Mouse (Mus musculus): Measurements from ENCODE around the gene Dag1. TPM values are rescaled to one million over a fixed set of nuclear protein-coding genes. Genes with fewer than 3 reads are reported as not detected.
"Not testable (repeated sequence)": the region's sequence is repeated elsewhere in the genome, so short reads cannot be mapped to it uniquely, and the experiment has no call there.

The Dag1 gene
- polyA plus RNA-seq, 1 experiment from 2014 or later: 52.7 TPM

DNA sequence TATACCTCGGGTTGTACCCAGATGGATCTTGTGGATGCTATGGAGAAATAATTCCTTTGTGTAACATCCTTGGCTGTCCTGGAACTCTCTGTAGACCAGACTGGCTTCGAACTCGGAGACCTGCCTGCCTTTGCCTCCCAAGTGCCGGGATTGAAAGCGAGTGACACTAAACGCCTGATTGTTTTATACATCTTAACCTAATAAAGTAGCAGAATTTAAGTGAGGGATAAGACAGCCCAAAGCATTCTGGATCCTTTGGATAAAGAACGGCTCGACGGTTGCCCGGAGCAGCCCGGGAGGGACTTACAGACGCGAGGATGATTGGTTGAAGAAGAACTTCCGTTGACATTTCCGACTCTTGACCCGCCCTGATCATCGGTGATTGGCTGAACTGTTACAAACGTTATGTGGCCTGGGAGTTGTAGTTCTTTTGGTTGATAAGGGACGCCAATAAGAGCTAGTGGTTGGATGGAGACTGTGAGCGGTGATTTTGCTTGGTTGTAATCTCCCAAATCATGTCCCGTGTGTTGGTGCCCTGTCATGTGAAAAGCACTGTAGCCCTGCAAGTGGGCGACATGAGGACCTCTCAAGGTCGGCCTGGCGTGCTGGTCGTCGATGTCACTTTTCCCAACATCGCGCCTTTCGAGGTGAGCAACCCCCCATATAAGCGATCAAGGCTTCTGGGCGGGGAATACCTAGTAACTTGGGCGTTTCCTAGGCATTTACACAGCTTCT lies 26.4 kb upstream of the Dag1 start, which contains the start of gene Nicn1:
Gene Nicn1, plus strand, starts transcription at position 414 of the 735 bp plus-strand sequence.
- peak; percentile 97 for ATAC-seq (ENCODE audit: low FRiP score, low TSS enrichment)

DNA sequence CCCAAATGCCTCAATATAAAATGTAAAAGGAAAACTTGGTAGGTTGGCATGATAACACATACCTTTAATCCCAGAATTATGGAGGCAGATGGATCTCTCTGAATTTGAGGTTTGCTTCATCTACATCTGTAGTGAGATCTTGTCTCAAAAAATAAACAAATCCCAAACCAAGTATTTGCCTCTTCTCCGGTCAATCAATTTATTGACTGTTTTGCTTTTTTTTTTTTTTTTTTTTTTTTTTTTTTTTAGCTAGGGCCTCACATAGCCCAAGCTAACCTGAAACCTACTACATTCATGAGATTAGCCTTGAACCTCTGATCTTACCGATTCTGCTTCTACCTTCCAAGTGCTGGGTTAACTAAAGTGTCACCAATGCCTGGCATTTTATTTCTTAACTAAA lies 25.6 kb upstream of the Dag1 start:
- Histone ChIP-seq H3K27me3 (ENCODE audit: control insufficient read depth, insufficient read depth, low read length) (no peaks in the 10 kb centered on the region), H3K9me3 (ENCODE audit: control insufficient read depth, low read length) (no peaks in the 10 kb centered on the region), H3K4me2 (replicated peaks; ENCODE audit: low read depth) (no peak overlapping the region), H3K27ac (replicated peaks) (no peak overlapping the region), H3K4me1 (replicated peaks; ENCODE audit: control insufficient read depth, insufficient read depth) (no peaks in the 10 kb centered on the region; the same call in 1 of the 2 replicates), H3K4me3 (ENCODE audit: low read depth, low read length) (no peak overlapping the region), H3K9ac (ENCODE audit: low read length) (no peak overlapping the region), H3K36me3 (ENCODE audit: control insufficient read depth, insufficient read depth, low read length) (no peaks in the 10 kb centered on the region)
- 51% methylated on average over 2 of the region's 2 CpGs for WGBS
- TF ChIP-seq EP300 (optimal IDR thresholded peaks at IDR 0.05): no peak
- no peak for TF ChIP-seq CTCF (IDR thresholded peaks at IDR 0.05; ENCODE audit: low read depth)
- ATAC-seq (ENCODE audit: low FRiP score, low TSS enrichment): no peak
- no peak for DNase-seq (ENCODE audit: low spot score)

More for the DNA sequence above, 26.4 kb upstream of the Dag1 start, which contains the start of gene Nicn1:
- Histone ChIP-seq H3K27ac (replicated peaks) (peak within 1 kb of the TSS; percentile 78), H3K4me1 (replicated peaks; ENCODE audit: control insufficient read depth, insufficient read depth) (no peaks in the 10 kb centered on the region; the same call in 1 of the 2 replicates), H3K4me3 (ENCODE audit: low read depth, low read length) (peak within 1 kb of the TSS; percentile 53), H3K4me2 (replicated peaks; ENCODE audit: low read depth) (peak within 1 kb of the TSS; percentile 58), H3K9ac (ENCODE audit: low read length) (peak within 1 kb of the TSS; percentile 54), H3K36me3 (ENCODE audit: control insufficient read depth, insufficient read depth, low read length) (no peaks in the 10 kb centered on the region), H3K9me3 (ENCODE audit: control insufficient read depth, low read length) (no peaks in the 10 kb centered on the region), H3K27me3 (ENCODE audit: control insufficient read depth, insufficient read depth, low read length) (no peaks in the 10 kb centered on the region)
- no peak for TF ChIP-seq EP300 (optimal IDR thresholded peaks at IDR 0.05)
- TF ChIP-seq CTCF (IDR thresholded peaks at IDR 0.05; ENCODE audit: low read depth): no peak
- WGBS: under 1% methylated on average over 32 of the region's 32 CpGs
- peak; percentile 92 for DNase-seq (ENCODE audit: low spot score)

DNA sequence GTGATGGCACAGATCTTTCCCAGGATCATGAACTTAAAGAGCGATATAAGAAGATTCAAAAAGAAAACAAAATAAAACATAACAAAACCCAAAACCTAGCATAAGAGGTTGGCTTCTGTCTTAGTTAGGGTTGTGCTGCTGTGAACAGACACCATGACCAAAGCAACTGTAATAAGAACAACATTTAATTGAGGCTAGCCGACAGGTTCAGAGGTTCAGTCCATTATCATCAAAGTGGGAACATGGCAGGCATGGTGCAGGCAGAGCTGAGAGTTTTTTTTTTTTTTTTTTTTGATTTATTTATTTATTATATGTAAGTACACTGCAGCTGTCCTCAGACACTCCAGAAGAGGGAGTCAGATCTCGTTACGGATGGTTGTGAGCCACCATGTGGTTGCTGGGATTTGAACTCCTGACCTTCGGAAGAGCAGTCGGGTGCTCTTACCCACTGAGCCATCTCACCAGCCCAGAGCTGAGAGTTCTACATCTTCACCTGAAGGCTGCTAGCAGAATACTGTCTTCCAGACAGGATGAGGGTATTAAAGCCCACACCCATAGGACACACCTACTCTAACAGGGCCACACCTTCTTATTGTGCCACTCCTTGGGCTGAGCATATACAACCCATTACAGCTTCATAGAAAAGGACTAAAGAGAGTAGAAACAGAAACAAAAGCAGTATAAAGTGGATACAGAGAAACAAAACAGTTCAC lies 23.9 kb upstream of the Dag1 start:
- not testable (repeated sequence) for H3K36me3 ChIP-seq (ENCODE audit: control insufficient read depth, insufficient read depth, low read length); H3K9me3 ChIP-seq (ENCODE audit: control insufficient read depth, low read length); H3K27ac ChIP-seq (replicated peaks); H3K4me2 ChIP-seq (replicated peaks; ENCODE audit: low read depth); H3K4me1 ChIP-seq (replicated peaks; ENCODE audit: control insufficient read depth, insufficient read depth); ATAC-seq (ENCODE audit: low FRiP score, low TSS enrichment); DNase-seq (ENCODE audit: low spot score); H3K27me3 ChIP-seq (ENCODE audit: control insufficient read depth, insufficient read depth, low read length); H3K9ac ChIP-seq (ENCODE audit: low read length); H3K4me3 ChIP-seq (ENCODE audit: low read depth, low read length)
- 86% methylated on average over 5 of the region's 6 CpGs for WGBS

DNA sequence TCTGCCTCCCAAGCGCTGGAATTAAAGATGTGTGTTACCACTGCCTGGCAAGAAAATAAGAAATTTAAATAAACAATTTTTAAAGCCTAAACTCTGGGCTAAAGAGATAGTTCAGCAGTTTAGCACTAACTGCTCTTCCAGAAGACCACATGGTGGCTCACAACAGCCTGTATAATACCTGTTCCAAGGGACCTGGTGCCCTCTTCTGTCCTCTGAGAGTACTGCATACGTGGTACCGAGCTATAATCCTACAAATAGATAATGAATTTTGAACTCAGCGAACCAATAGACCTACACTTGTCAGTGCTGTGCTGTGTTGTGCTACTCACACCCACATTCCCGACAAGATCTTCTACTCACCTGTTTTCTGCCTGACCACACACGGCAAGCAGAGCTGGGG lies 20.7 kb upstream of the Dag1 start:
- Histone ChIP-seq H3K27me3 (ENCODE audit: control insufficient read depth, insufficient read depth, low read length) (no peaks in the 10 kb centered on the region), H3K27ac (replicated peaks) (no peak overlapping the region), H3K4me3 (ENCODE audit: low read depth, low read length) (no peak overlapping the region), H3K4me1 (replicated peaks; ENCODE audit: control insufficient read depth, insufficient read depth) (no peaks in the 10 kb centered on the region), H3K9me3 (ENCODE audit: control insufficient read depth, low read length) (no peaks in the 10 kb centered on the region), H3K36me3 (ENCODE audit: control insufficient read depth, insufficient read depth, low read length) (no peaks in the 10 kb centered on the region), H3K4me2 (replicated peaks; ENCODE audit: low read depth) (no peak overlapping the region), H3K9ac (ENCODE audit: low read length) (no peak overlapping the region)
- ATAC-seq (ENCODE audit: low FRiP score, low TSS enrichment): peak; percentile 83
- no peak for TF ChIP-seq EP300 (optimal IDR thresholded peaks at IDR 0.05)
- TF ChIP-seq CTCF (IDR thresholded peaks at IDR 0.05; ENCODE audit: low read depth): peak; percentile 98
- peak; percentile 80 for DNase-seq (ENCODE audit: low spot score)
- WGBS: 9% methylated on average over 6 of the region's 6 CpGs

DNA sequence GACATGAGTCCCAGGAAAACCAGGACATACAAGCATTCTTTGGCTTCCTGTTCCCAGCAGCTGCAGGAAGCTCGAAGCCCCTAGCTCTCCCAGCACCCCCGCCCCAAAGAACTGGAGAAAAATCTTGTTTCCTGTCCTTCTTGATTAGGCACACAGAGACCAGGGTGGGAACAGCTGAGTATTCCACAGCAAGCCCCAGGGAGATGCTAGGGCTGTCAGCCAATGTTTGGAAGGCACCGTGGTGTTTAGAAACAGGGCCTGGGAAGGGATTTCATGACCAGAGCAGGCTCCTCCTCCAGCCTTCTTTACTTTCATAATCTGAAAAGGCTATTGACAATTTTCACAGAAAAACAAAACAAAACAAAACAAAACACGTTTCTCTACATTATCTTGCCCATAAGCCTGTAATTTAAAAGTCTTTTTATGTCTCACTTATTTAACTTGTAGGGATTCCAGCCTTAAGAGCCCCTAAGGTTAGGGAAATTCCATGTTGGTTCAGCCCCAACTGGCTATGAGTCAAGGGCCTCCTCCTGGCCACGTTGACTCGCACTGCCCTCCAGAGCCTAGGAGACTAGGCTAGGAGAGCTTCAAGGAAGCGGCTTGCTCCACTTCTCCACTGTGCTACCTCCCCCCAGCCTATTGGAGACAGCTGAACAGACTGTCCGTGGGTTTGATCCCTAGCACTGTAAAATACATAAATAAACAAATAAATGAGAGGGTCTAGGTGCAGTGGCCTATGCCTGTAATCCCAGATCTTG lies 16.5 kb upstream of the Dag1 start:
- Histone ChIP-seq H3K4me2 (replicated peaks; ENCODE audit: low read depth) (no peak overlapping the region), H3K9ac (ENCODE audit: low read length) (no peak overlapping the region), H3K27ac (replicated peaks) (peak overlapping the region; percentile 73), H3K4me1 (replicated peaks; ENCODE audit: control insufficient read depth, insufficient read depth) (no peaks in the 10 kb centered on the region), H3K4me3 (ENCODE audit: low read depth, low read length) (no peak overlapping the region), H3K36me3 (ENCODE audit: control insufficient read depth, insufficient read depth, low read length) (no peaks in the 10 kb centered on the region), H3K9me3 (ENCODE audit: control insufficient read depth, low read length) (no peaks in the 10 kb centered on the region), H3K27me3 (ENCODE audit: control insufficient read depth, insufficient read depth, low read length) (no peaks in the 10 kb centered on the region)
- peak; percentile 73 for ATAC-seq (ENCODE audit: low FRiP score, low TSS enrichment)
- DNase-seq (ENCODE audit: low spot score): no peak
- 23% methylated on average over 8 of the region's 8 CpGs for WGBS
- TF ChIP-seq EP300 (optimal IDR thresholded peaks at IDR 0.05) (no peak), CTCF (IDR thresholded peaks at IDR 0.05; ENCODE audit: low read depth) (peak; percentile 27)

All from stomach, postnatal 0 days (tissue).